Mouse (Mus musculus): ENCODE data around the gene Nlrc5. TPM values are rescaled to one million over a fixed set of nuclear protein-coding genes. Genes with fewer than 3 reads are reported as not detected.

Gene Nlrc5
- total RNA-seq, 2 experiments from 2014 or later = 0.72 to 0.76 TPM

DNA sequence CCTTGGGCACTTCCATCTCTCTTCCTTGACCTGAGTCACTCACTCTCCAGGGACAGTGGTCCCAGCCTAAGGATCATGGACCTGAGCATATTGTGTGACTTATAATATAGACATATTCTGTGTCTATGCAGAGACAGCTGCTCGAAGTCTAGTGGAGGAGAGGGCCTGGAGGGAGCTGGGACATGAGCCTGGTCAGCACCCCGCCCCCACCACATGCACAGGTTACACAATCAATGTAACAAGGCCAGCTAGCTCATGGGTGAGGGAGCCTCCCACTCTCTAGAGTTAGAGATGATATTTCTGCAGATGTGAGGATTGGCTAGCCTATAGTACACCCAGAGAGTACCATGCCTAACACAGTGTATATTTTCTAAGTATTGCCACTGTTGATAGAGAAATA lies 36.6 kb downstream of the Nlrc5 start:
- no peak for DNase-seq

DNA sequence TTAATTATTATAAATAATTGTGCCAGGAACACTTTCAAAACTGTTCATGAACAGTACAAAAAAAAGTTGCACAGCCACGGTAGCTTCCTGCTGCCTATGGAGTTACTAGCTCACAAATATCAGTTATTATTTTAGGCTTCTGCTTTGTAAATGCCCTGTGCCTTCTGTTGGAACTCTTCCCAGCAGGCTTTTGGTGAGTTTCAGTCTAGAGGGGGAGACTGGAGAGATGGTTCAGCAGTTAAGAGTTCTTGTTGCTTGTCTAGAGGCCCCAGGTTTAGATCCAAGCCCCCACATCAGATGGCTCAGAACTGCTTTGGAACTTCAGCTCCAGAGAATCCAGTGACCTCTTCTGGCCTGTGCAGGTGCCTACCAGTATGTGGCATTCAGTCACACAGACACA lies 37.1 kb downstream of the Nlrc5 start:
- no peak for DNase-seq

DNA sequence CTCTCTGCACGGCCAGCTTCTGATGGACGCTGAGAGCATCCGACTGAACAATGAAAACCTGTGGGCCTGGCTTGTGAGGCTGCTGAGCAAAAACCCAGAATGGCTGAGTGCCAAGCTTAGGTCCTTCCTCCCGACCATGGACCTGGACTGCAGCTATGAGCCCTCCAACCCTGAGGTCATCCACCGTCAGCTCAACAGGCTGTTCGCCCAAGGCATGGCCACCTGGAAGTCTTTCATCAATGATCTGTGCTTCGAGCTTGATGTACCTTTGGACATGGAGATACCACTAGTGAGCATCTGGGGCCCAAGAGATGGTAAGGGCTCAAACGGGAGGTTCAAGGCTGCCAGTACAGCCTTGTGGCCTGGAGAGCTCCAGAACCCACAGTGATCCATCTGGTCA lies 38.6 kb downstream of the Nlrc5 start:
- DNase-seq = no peak

DNA sequence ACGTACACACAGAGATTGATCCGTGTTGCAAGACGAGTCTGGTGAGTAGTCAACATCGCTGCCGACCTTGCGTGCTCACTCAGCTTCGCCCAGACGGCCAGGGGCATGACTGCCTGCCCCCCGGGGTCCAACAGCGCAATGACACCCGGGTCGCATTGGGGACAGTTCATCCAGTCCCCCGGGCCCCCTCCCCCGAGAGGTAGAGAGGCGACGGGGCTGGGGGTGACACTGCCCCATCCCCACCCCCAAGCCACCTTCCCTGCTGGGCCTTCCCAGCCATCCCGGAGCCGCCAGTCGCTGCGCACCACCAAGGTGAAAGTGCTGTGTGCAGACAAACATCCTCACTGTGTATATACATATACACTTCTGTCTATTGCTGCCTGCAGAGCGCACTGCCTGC lies 39.3 kb downstream of the Nlrc5 start:
- DNase-seq = no peak

DNA sequence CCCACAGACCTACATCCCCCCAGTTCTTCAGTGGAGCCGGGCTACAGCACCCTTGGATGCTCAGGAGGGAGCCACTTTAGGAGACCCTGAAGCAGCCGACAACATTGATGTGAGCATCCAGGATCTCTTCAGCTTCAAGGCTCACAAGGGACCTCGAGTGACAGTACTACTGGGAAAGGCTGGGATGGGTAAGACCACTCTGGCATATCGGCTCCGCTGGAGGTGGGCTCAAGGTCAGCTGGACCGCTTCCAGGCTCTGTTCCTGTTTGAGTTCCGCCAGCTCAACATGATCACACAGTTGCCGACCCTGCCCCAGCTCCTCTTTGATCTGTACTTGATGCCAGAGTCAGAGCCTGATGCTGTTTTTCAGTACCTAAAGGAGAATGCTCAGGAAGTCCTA lies 41.6 kb downstream of the Nlrc5 start:
- DNase-seq = no peak

DNA sequence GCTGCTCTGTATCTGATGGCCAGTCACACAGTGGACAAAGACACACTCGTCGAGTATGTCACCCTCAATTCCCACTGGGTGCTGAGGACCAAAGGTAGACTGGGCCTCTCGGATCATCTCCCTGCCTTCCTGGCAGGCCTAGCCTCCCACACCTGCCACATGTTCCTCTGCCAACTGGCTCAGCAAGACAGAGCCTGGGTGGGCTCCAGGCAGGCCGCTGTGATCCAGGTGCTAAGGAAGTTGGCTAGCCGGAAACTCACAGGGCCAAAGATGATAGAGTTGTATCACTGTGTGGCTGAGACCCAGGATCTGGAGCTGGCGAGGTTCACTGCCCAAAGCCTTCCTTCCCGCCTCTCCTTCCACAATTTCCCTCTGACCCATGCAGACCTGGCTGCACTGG lies 42.7 kb downstream of the Nlrc5 start:
- no peak for DNase-seq

DNA sequence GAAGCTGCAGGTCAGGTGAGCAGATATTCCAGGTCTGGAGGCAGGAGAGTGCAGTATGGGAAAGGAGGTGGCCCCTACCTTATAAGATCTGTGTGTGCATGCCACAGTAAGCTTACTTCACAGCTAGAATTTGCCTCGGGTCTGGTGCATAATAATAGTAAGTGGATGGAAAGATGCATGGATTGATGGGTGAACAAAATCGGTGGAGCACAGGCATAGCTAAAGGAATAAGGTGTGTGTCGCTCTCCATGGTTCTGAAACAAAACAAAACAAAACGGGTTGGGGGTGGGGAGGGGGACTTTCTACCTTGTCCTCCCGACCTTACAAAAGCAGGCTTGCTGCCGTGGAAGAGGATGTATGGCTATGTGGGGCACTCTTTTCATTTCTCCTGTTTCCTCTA lies 47.9 kb downstream of the Nlrc5 start:
- no peak for DNase-seq

DNA sequence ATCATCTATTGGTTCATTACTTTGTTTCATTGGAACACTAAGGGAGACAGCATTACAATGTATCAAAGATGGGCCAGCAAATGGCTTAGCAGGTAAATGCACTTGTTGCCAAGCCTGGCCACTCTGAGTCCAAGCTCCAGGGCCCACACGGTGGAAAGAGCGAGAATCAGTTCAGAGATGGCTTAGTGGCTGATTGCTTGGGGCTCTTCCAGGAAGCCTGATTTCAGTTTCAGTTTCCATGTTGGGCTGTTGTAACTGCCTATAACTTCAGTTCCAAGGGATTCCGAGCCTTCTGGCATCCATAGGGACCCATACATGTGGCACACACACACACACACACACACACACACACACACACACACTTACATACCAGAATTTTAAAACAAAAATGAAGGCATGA lies 51.1 kb downstream of the Nlrc5 start:
- no peak for DNase-seq

DNA sequence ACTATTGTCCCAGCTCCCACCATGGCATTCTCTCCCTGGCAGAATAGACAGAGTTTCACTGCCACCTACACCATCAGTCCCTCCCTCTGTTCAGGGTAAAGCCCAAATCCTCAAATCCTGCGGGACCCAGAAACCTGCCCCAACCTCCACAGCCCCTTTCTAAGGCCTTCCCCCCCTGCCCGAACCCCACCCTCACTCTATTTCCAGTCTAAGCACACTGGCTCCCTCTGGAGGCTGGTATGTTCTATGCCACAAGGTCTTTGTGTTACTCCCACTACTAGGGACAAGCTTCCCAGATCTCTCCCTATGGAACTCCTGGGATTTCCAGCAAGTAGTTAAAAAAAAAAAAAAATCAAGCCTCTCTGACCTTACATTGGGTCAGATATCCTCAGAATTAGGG lies 51.7 kb downstream of the Nlrc5 start:
- DNase-seq = peak; percentile 71

DNA sequence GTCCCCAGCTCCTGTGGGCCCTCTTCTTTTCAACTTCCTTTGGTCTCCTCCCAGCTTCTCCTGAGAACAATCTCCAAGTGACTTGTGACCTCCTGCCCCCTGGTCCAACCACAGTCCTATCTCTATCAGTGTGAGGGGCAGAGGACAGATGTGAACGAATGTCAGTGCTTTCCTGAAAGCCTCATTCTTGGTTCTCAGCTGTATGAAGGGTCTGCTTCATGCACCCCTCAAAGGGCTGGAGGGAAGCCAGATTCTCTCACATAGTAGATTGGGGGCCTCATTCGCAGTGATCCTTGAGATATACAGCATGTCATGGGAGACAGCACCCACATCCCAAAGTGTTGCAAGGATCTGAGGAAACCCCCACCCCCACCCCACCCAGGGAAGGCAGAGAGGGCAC lies 53.9 kb downstream of the Nlrc5 start:
- DNase-seq = no peak

DNA sequence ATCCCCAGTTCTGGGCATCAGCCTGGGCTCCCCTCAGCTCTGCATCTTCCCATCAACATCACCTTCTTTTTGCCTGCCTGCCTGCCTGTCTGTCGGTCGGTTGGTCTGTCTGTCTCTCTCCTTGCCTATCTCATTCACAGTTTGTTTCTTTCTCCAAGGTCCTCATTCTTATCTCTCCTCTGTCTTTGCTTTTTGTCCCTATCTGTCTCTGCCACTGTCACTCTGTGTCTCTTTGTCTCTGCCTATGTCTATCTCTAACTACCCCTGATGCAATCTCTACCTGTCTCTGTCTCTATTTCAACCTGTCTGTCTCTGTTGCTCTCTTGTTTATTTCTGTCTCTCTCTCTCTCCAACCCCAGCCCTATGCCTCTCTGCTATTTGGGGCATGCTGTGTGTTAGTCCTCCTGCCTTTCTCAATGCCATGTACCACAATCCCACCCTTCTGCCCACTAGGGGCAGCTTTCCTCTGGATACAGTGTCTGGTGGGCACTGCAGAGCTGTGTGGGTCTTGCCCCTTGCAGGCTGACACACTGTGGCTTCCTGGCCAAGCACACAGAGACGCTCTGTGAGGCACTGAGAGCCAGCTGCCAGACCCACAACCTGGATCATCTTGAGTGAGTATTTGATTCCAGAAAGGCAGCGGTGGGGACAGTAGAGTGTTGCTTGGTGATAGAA lies 55.8 kb downstream of the Nlrc5 start:
- no peak for DNase-seq

DNA sequence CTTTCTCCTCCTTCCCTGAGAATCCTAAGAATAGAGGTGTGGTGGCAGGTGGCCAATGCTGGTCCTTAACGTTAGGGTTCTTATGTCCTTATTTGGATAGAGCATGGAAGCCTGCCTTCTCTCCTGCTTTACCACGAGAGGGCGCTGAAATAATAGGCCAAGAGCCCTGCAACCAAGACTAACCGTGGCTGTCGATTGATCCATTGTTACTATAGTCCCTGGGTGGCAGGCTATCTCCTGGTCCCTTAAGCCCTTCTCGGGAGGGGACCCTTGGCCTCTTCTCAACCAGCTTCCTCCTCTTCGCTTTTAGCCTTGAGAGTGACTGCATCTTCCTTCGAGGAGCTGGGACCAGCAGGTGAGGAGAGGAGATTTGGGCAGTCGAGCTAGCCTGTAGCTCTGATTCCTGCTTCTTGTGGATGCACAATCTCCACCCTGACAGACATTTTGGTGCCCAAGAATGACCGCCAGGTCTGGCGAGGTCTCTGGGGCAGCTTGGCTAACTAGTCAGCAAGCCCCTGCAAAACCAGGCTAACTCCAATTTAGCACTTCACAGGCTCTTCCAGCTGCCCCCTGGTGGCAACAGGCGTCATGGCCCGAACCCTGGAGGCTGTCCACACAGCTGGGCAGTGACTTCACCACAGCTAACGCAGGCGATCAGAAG lies 58.0 kb downstream of the Nlrc5 start:
- DNase-seq = peak; percentile 86

DNA sequence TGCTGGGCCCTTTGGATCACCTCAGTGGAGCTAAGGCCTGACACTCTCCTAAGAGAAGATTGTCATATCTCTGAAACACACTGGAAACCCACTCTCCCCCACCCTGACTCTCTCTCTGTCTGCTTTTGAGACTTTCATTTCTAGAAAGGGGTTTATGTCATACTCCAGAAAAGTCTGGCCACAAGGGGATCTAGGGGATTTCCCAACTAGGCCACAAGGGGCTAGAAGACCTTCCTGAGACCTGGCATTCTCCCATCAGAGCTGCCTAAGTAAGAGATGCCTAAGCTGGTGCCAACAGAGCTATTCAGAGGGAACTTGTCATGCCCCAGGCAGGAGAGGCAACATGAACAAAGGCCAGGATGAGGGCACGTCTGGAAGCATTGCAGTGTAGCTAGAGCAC lies 59.1 kb downstream of the Nlrc5 start:
- DNase-seq = no peak

DNA sequence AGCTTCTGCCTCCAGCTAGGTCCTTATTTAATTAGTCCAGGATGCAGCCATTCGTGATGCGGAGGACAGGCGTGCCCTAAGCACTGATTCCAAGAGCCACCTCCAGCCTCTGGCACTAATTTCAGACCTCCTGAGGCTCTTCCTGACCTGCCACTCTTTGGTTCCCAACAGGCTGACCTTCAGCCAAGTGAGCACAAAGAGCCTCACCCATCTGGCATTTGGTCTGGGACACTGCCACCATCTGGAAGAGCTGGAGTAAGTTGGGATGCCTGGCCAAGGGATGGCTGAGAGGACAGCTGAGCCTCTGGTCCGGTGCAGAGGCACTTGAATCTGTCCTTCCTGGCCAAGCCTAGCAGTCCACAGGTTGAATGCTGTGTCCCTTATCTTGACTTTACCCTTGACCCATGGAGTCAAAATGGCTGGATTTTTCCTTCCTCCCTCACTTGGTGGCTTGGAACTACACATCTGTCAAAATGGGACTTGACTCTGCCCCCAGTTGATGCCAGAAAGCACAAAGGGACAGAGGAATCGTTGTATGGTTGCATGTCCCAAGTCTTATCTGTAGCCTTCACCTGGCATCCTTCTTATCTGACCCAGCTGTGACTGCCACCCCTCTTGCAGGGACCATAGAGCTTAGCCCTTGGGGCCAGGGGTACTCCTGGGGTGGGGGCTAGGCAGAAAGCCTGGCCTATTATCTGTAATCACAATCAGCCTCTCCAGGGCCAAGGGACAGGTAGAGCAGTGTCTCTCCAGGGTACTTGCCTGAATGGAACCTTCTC lies 81.5 kb downstream of the Nlrc5 start:
- DNase-seq = no peak

DNA sequence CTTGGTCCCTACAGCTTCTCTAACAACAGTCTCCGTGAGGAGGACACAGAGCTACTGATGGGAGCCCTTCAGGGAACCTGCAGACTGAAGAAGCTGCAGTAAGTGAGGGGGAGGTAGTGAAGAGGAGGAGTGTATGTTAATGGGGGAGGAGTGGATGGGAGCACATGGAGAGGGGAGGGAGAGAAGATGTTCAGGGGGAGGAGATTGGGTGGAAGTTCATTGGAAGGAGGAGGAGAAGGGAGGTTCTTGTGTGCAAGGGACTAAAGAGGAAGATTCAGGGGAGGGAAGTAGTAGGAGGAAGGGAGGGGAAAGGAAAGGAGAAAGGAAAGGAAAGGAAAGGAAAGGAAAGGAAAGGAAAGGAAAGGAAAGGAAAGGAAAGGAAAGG lies 82.0 kb downstream of the Nlrc5 start:
- DNase-seq = no peak

DNA sequence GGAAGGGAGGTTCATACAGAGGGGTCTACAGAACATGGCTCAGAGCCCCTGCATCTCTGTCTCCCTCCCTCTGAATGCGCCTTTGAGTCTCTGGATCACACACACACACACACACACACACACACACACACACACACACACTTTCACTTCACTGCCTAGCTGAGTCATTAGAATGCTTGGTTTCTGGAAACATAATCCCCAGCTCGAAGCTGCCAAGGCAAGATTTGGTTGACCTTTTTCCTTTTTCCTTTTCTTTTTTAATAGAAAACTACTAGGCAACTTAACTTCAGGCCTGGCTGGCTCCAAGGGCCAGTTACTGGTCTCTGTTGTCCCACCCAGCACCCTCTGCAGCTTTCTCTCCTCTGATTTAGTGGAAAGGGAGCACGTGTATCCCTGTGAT lies 82.6 kb downstream of the Nlrc5 start:
- no peak for DNase-seq

DNA sequence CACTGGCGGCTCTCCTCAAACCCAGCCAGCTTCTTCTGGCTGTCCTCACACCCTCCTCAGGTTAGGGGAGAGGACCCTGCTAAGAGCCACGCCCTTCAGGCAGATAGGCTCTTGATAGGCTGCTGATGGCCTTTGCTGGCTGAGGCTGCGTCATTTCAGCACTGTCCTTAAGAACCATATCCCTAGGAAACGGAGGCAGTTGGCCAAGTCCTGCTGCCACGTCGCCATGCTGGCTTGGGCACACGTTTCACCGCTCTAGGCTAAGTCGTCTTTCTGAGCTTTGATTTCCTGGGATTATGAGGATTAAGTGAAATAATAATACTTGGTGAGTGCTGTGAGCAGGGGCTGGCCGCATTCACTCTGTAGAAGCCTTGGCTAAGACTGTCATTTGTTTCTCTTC lies 84.2 kb downstream of the Nlrc5 start:
- no peak for DNase-seq

DNA sequence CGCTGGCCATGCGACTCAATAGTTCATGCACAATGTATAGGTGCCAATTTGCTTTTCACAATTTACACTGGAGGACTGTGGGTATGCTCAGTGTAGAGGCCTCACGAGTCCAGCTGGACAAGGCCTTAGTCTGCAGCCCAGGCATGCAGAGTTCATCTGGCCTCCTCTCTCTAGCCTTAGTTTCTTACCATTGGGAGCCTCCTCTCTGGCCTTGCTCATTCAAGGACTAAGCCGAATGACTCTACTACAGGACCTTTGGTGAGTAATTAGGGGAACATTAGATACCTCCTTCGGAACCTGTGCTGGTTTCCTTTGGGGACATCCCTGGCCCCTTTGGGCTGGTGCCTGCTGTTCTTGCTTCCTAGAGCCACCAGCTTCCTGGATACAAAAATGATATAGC lies 84.9 kb downstream of the Nlrc5 start:
- DNase-seq = no peak

DNA sequence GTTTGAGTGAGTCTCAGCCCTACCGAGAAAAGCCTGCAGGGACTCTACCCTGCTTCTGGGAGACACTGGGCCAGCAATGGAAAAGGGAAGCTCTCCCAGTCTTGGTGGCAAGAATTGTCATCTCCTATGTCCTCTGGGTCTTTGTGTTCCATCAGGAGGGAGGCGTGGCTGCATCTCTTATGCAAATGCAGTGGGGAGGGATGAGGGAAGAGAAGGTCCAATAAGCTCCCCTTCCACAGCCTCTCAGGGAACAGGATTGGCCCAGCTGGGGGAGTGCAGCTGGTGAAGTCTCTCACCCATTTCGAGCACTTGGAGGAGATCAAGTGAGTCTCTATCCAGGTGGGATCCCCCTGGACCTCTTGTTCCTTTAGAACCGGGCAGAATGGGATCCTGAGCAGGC lies 87.3 kb downstream of the Nlrc5 start:
- no peak for DNase-seq

DNA sequence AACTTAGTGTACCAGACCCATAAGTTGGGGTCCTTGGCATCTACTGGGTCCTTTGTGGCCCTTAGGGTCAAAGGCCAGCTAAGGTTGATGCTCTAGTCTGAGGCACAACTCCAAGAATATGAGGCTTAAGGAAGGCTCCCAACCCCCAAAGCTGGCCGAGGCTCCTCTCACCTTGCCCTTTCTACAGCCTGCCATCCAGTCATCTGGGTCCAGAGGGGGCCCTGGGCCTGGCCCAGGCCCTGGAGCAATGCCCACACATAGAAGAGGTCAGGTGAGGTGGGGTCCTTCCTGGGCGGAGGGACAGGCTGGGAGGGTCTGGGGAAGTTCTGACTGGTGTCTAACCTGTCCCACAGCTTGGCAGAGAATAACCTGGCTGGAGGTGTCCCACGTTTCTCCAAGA lies 88.3 kb downstream of the Nlrc5 start:
- no peak for DNase-seq

DNA sequence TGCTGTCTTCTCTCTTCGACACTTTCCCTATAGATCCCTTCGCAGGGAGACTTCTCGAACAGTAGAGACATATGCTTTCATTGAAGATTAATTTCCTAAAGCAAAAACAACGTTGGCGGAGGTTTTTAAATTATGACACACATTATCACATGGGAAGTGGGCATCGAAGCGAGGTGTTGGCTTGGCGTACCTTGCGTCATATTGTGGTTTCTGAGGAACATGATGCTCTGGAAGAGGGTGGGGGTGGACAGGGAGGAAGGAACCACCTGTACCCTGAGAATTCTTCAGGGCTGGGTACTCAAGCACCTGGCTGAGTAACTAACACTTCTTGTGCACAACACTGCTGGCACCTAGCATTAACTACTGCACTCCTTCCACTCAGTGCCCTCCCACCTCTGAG lies 90.4 kb downstream of the Nlrc5 start:
- no peak for DNase-seq

DNA sequence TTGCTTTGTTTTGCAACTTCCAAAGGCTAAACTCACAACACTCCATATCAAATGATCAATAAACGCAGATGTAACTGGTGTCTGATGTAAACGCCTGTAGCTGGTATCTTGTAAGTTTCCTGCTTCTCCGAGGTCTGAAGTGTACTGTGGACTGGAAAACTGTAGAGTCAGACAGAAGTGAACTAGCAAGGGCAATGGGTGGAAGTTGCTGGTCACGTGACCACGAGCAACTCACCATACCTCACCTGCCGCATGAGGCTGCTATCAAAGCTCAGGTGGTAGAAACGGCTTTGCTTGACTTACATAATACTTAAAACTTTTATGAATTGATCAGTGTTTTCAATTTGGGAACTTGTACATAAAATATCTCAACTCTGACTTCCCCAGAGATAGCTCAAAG lies 93.0 kb downstream of the Nlrc5 start:
- no peak for DNase-seq

DNA sequence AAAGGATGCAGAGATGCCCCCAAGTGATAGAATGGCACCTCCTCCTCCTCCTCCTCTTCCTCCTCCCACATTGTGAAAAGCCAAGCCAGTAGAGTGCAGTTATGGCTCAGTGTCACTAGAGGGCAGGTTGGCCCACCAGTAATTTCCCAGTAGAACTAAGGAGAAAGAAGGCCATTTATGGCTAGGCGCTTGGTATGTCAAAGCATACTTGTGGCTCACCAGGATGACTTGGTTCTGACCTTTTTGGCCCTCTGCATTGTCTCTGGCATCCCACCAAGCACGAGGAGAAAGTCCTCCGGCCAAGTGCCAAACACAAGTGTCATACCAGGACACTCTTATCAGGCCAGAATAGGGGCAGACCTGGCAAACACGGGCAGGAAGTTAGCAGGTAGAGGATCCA lies 94.1 kb downstream of the Nlrc5 start:
- peak; percentile 63 for DNase-seq

DNA sequence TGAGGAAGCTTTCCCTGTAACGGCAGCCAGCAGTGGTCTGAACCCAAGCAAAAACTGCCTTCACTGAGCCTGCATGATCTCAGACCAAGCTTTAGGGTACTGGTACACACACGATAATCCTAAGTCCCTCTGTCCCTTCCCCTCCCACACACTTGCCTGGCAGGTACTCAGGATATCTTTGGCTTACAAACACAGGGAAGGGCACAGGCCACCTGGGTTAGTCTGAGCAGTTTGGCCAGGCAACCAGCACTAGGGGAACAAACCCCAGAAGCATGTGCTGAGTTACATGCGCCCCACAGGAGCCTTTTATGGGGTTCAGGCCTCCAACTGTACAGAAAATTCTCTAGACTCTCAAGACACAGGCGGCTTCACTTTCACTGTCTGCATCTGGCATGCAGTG lies 95.7 kb downstream of the Nlrc5 start:
- no peak for DNase-seq

Measured in heart, postnatal 4 days (tissue).